Mouse (Mus musculus): ENCODE data around the gene Mzt1. TPM values are rescaled to one million over a fixed set of nuclear protein-coding genes. Genes with fewer than 3 reads are reported as not detected.
"Not testable (repeated sequence)": the region's sequence is repeated elsewhere in the genome, so short reads cannot be mapped to it uniquely, and the experiment has no call there.

Gene Mzt1
- total RNA-seq (2021), result 10 to 100 TPM; 26.4 to 34.4 TPM
- long read RNA-seq, experiment 1, transcript Mzt1-201 (3 exons, 2,240 nt), result major isoform, 17 of 21 reads
- long read RNA-seq, experiment 1, partial matches to known transcripts, result 0 of 21 reads
- long read RNA-seq, experiment 1, other reads (novel, unspliced or antisense), result 0 of 21 reads
- long read RNA-seq, experiment 2, transcript Mzt1-204 (2 exons, 818 nt), result minor isoform, 7 of 102 reads
- long read RNA-seq, experiment 2, transcript Mzt1-201 (3 exons, 2,240 nt), result major isoform, 88 of 102 reads
- long read RNA-seq, experiment 2, partial matches to known transcripts, result 0 of 102 reads
- long read RNA-seq, experiment 2, other reads (novel, unspliced or antisense), result 7 of 102 reads

- peak; percentile 89 to 92 for DNase-seq (ENCODE audit: low spot score in 2 of 2)
These were observed at the start of gene Mzt1, which contains the start of gene Bora for GRCm38 (mm10) chr14:99046031-99046781. Gene Mzt1, minus strand, starts transcription at chr14:99046134. Gene Bora, plus strand, starts transcription at chr14:99046222.

GRCm38 (mm10) chr14:99088947-99089346 lies 43.0 kb upstream of the Mzt1 start:
- DNase-seq (ENCODE audit: low spot score in 2 of 2), result no peak

GRCm38 (mm10) chr14:99071146-99071545 lies 25.2 kb upstream of the Mzt1 start:
- no peak for DNase-seq (ENCODE audit: low spot score in 2 of 2)

- no peak for DNase-seq (ENCODE audit: low spot score in 2 of 2)
These were observed 17.2 kb upstream of the Mzt1 start for GRCm38 (mm10) chr14:99063091-99063490.

GRCm38 (mm10) chr14:99060616-99061015 lies 14.7 kb upstream of the Mzt1 start:
- no peak for DNase-seq (ENCODE audit: low spot score in 2 of 2)

GRCm38 (mm10) chr14:99058959-99059586 lies 13.1 kb upstream of the Mzt1 start:
- DNase-seq (ENCODE audit: low spot score in 2 of 2), result no peak

GRCm38 (mm10) chr14:99046782-99047181 lies 848 bp upstream of the Mzt1 start:
- DNase-seq (ENCODE audit: low spot score in 2 of 2), result no peak

- peak in 1 of 2 experiments; percentile 8 for DNase-seq (ENCODE audit: low spot score in 2 of 2)
These were observed 430 bp downstream of the Mzt1 start for GRCm38 (mm10) chr14:99045378-99046030.

- DNase-seq (ENCODE audit: low spot score in 2 of 2), result no peak
These were observed 1.2 kb downstream of the Mzt1 start for GRCm38 (mm10) chr14:99044718-99045117.

- no peak for DNase-seq (ENCODE audit: low spot score in 2 of 2)
These were observed 1.8 kb downstream of the Mzt1 start for GRCm38 (mm10) chr14:99044096-99044495.

GRCm38 (mm10) chr14:99043499-99043898 lies 2.4 kb downstream of the Mzt1 start:
- DNase-seq (ENCODE audit: low spot score in 2 of 2), result no peak

GRCm38 (mm10) chr14:99041416-99041815 lies 4.5 kb downstream of the Mzt1 start:
- DNase-seq (ENCODE audit: low spot score in 2 of 2), result no peak

GRCm38 (mm10) chr14:99039308-99039707 lies 6.6 kb downstream of the Mzt1 start:
- not testable (repeated sequence) for DNase-seq (ENCODE audit: low spot score in 2 of 2)

- DNase-seq (ENCODE audit: low spot score in 2 of 2), result no peak
These were observed 8.2 kb downstream of the Mzt1 start for GRCm38 (mm10) chr14:99037703-99038102.

- DNase-seq (ENCODE audit: low spot score in 2 of 2), result no peak
These were observed 9.9 kb downstream of the Mzt1 start for GRCm38 (mm10) chr14:99036039-99036438.

GRCm38 (mm10) chr14:99034851-99035250 lies 11.1 kb downstream of the Mzt1 start:
- not testable (repeated sequence) for DNase-seq (ENCODE audit: low spot score in 2 of 2)

- DNase-seq (ENCODE audit: low spot score in 2 of 2), result no peak
These were observed 13.3 kb downstream of the Mzt1 start for GRCm38 (mm10) chr14:99032596-99032995.

GRCm38 (mm10) chr14:99031337-99031873 lies 14.5 kb downstream of the Mzt1 start:
- no peak for DNase-seq (ENCODE audit: low spot score in 2 of 2)

GRCm38 (mm10) chr14:99029987-99030386 lies 15.9 kb downstream of the Mzt1 start:
- no peak for DNase-seq (ENCODE audit: low spot score in 2 of 2)

GRCm38 (mm10) chr14:99022346-99023086 lies 23.4 kb downstream of the Mzt1 start:
- DNase-seq (ENCODE audit: low spot score in 2 of 2), result no peak

Measured in adrenal gland, adult 18-20 months (tissue).